Mouse (Mus musculus) neutrophil, adult 5-6 weeks (primary cell): ENCODE measurements around the gene Wwox. TPM values are rescaled to one million over a fixed set of nuclear protein-coding genes. Genes with fewer than 3 reads are reported as not detected.

Experiments used
- ATAC-seq: fragments of 151-379, 151-347 bp; 2 replicates; pipeline ENCODE4 v1.8.0; 2017; ENCODE audit warnings: mild to moderate bottlenecking, moderate TSS enrichment; ENCODE audit not compliant: insufficient number of reproducible peaks, poor library complexity, low FRiP score, severe bottlenecking; ENCODE audit errors: extremely low read depth
- total RNA-seq: library from RNA; stranded (forward); fragments of 200-1000 nt; gene quantifications from 2 replicates; pipeline ENCODE4 v1.2.3, GENCODE M21; 2017

The Wwox gene
- total RNA-seq, 1 experiment from 2014 or later: 7.7 TPM

- no peak for ATAC-seq
Observed at GRCm38 (mm10) chr8:114462591-114462990, 23.1 kb downstream of the Wwox start.

DNA sequence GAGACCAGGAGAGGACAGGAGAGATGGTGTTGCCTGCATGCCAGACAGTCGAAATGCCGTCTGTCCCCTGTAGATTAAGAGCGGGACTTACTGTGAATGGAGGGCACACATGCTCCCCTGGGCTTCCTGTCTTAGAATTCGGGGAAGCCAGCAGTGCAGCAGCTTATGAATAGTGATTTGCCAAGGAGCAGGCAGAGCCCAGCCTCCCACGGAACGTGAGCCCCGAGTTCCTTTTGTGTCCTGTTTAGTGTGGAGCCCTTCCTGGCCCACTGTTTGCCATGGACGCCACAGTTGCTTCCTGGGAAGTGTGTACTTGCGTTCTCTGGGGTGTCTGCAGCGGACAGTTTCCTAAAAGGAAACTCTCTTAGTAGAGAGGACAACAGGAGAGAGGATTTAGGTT is 23.9 kb downstream of the Wwox start:
- ATAC-seq: no peak

DNA sequence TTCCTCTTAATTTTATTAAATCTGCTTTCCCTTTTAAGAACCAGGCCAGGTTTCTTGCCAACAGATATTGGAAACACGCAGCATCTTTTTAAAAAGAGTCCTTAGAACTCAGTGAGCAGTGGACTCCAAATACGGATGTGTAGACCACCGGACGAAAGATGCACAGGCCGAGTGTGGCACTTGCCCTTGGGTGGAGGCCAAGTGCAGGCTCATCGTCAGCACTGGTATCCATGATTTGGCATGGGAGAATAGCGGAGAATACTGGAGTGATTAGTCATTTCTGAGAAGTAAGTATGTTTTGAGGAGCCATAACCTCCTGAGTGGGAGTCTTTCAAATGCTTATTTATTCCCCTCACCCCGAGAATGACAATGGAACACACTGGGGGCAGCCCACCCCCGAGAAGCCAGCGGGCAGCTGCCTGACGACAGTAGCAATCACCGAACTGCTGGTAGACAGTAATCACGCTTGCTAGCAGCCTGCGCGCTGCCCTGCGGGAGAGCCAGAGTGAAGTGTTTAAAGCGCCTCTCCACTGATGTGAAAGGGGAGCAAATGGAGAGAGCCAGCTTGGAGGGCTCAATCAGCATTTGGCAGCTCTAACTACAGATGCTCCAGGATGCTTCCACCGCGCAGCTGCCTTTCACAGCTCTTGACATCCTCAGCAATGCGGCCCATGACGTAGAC is 29.2 kb downstream of the Wwox start:
- ATAC-seq: no peak

GRCm38 (mm10) chr8:114469208-114469590 is 29.7 kb downstream of the Wwox start:
- no peak for ATAC-seq

- no peak for ATAC-seq
Observed at GRCm38 (mm10) chr8:114473546-114473945, 34.1 kb downstream of the Wwox start.

GRCm38 (mm10) chr8:114476919-114477318 is 37.5 kb downstream of the Wwox start:
- no peak for ATAC-seq

- no peak for ATAC-seq
Observed at GRCm38 (mm10) chr8:114477790-114478189, 38.3 kb downstream of the Wwox start.

DNA sequence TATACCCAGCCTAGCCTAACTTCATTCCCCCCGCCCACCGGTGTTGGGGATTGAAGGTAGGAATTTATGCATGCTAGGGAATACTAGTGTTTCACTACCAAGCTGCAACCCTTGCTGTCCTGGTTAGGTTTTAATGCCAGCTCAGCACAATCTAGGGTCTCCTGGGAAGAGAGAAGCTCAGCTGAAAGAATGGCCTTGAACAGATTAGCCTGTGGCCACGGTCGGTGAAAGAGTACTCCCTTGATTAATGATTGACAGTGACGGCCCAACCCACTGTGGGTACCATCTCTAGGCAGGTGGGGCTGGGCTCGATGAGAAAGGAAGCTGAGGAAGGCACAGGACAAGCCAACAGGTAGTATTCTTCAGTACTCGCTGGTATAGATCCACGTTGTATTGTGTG is 40.3 kb downstream of the Wwox start:
- ATAC-seq: no peak

- ATAC-seq: no peak
Observed at GRCm38 (mm10) chr8:114491662-114492160, 52.3 kb downstream of the Wwox start.

- ATAC-seq: no peak
Observed at GRCm38 (mm10) chr8:114499448-114500144, 60.1 kb downstream of the Wwox start.

DNA sequence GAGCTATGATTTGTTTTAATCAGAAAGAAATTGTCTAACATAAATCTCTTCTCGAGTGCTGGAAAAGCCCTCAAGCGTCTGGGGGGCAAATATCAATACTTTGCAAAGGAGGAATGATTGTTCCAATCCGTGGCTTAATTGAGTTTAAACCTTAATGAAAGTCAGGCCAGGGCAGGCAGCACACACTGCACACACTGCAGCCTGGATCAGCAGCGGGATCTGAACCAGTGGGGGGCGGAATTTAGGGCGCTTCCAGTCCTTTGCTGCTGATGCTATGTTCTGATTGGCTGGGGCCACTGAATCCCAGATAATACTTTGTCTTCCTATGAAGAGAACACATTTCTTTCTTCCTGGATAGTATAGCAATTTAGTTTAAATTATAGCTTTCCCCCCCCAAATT is 62.5 kb downstream of the Wwox start:
- no peak for ATAC-seq

DNA sequence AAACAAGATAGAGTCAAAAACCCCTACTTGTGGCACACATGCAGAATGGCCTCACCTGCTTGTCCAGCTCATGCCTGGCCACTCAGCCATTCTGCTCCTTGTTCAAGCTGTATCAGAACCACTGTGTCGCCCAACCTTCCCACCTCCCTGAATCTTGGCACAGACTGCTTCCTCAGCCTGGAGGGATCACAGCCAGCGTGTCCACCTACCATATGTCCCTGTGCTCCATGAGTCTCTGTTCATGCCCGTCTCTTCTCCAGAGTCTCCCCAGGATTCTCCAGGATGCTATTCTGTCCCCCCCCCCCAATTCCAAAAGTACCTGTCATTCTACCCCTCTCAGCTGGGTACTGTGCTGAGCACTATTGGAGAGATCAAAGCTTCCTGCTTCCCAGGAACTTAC is 63.7 kb downstream of the Wwox start:
- ATAC-seq: no peak

DNA sequence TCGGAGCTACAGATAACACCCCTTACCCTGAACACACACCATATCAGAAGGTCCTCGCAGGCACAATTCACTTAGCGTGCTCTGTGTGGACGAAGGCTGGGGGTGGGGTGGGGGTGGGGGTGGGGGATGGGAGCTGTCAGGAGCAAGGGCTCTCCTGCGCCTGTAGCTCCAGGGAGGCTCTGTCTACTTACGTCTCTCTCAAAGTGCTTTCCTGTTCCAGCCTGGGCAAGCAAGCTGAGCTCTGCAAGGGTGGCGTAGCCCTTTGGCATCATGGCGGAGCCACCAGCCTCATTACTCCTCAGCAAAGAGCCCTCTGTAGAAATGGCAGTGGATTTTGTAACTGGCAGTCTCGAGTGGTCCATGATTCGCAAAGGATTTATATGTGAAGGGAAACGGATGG is 65.4 kb downstream of the Wwox start:
- no peak for ATAC-seq

DNA sequence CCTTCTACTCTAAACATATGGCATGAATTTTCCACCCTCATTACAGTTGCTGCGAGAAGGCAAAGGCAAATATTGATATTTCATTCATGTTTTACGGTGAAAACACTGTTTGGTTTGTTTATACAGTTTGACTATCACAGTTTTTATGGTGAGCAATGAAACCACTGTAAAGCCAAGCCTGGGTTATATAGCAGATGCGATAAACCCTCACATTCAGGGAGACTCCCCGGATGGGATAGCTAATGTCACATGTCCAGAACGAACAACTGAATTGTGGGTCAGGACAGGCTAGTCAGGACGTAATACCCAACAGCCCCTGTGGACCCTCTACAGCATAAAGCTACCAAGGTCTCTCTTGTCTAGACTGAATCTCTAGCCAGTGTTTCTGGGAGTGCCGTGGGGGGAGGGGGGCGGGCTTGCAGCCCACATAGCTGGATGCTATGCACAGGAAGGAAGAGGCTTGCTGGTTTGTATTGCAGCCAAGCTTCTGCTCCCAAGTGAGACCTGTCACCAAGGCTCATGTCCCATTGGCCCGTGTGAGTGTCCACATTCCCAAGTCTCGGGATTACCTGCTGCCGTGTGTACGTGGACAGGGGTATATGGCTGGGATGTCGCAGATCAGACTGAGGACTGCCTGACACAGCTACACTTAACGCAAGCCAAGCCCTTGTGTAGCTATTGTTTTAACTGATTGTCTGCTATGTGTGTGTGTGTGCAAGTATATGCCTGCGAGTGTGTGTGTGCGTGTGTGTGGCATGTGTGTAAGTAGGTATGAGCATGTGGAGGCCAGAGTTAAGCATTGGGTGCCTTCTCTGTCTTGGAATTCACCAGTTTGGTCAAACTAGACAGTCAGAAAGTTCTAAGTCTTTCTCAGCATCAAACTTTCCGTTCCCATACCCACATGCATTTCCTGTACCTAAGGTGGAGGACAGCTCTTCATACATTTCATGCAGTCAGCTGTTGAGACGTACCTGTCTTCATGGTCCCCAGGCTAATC is 66.2 kb downstream of the Wwox start:
- no peak for ATAC-seq

- no peak for ATAC-seq
Observed at GRCm38 (mm10) chr8:114507404-114507803, 67.9 kb downstream of the Wwox start.

DNA sequence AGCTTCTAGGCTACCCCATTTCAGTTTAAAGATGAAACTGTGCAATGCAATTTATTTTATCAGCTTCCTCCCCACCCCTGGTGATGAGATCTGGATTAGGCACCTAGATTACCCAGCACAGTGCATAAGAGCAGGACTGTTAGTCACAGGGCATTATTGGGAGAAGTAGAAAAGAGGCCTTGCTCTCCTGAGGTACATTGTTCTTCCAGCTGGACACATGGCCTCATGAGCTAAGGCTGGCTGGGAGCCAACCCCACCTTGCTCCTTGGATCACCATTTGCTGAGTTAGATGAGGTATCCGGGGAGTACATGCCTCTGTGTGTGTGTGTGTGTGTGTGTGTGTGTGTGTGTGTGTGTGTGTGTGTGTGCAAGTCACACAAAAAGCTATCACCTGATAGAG is 70.8 kb downstream of the Wwox start:
- no peak for ATAC-seq

DNA sequence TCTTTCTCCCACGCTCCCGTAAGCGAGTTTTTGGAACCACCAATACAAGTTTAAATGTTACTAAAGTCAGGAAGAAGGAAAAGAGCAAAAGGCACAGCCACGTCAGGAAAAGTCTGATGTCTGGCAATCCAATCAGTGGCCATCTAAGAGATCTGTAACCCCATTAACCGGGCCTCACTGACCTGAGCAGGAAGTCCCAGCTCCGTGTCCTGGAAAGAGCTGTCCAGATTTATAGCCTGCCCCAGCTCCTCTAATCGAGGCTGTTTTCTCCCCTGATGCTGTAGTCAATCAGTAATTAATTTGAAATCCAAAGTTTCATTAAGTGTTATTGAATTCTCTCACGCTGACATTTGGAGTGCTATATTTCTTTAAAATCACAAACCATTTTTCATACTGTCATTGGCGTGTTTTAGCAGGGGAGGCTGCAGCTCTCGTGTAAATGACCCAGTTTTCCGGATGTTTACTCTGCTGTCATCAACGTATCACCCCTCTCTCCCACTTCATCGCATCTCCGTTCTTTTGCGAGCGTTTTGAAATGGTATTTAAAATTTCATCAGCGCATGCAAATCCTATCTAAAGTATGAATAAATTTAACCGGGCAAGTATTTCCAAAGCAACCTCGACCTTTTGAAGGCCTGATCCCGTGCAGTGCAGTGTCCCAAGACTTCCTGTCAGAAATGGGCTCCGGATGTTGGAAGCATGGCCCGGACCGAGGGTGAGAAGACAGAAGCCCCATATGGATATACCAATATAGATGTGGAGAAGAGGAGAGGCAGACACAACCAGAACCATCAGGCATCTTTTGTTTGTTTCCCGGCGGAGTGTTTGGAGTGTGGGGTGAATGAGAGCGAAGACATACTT is 72.8 kb downstream of the Wwox start:
- no peak for ATAC-seq

GRCm38 (mm10) chr8:114514692-114515091 is 75.2 kb downstream of the Wwox start:
- no peak for ATAC-seq

DNA sequence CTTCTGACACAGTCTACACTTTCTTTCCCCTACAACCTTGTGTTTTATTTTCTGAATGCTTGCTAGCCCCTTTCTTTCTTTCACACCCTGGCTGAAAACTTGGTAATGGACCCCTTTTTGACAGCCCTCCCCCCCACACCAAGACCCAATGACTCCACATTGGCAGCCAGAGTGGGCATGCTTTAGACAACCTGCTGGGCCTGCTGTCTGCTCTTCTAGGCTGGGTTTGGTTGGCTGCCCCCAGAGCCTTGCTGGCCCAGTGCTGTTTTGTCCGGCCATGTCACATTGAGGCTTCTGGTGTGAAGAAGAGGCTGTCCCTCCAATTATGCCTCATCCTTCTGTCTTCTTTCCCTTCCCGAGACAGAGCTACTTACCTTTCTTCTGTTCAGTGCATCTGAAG is 83.6 kb downstream of the Wwox start:
- ATAC-seq: no peak
